Mouse (Mus musculus) embryonic facial prominence, embryonic 14.5 days (tissue): Measurements from ENCODE around the gene Gas2l2. TPM values are rescaled to one million over a fixed set of nuclear protein-coding genes. Genes with fewer than 3 reads are reported as not detected.

ENCODE experiments used
- ATAC-seq: fragments of 200-750 bp; cut with Nextera tagmentation; 2 replicates; pipeline ENCODE4 v1.8.0; 2017; ENCODE audit warnings: low read depth, moderate number of reproducible peaks, moderate TSS enrichment
- DNase-seq: peaks from one replicate; pipeline ENCODE4 v3.0.0-alpha.2; 2015; ENCODE audit warnings: low spot score
- H3K27ac ChIP-seq: fragments of 300-500 bp; sonication (generic); replicated peaks from 2 replicates; pipeline ENCODE4 v1.5.1; 2014; ENCODE audit warnings: low read depth, mild to moderate bottlenecking, low read length, moderate library complexity
- H3K27me3 ChIP-seq: fragments of 300-500 bp; sonication (generic); replicated peaks from 2 replicates; pipeline ENCODE4 v1.6.1; 2014; ENCODE audit warnings: low read length; ENCODE audit not compliant: control insufficient read depth, insufficient read depth
- H3K36me3 ChIP-seq: fragments of 300-500 bp; sonication (generic); 2 replicates; pipeline ENCODE4 v1.6.1; 2014; ENCODE audit warnings: low read length, mixed read lengths; ENCODE audit not compliant: control insufficient read depth, insufficient read depth
- H3K4me1 ChIP-seq: fragments of 300-500 bp; sonication (generic); 2 replicates; pipeline ENCODE4 v1.6.1; 2014; ENCODE audit warnings: antibody characterized with exemption, low read length; ENCODE audit not compliant: control insufficient read depth, insufficient read depth
- H3K4me2 ChIP-seq: fragments of 300-500 bp; sonication (generic); 2 replicates; pipeline ENCODE4 v1.6.1; 2014; ENCODE audit warnings: low read depth, mild to moderate bottlenecking, low read length, moderate library complexity, mixed read lengths
- H3K4me3 ChIP-seq: fragments of 300-500 bp; sonication (generic); 2 replicates; pipeline ENCODE4 v1.5.1; 2014; ENCODE audit warnings: low read depth, mild to moderate bottlenecking, low read length
- H3K9ac ChIP-seq: fragments of 300-500 bp; sonication (generic); 2 replicates; pipeline ENCODE4 v1.6.1; 2014; ENCODE audit warnings: low read depth, mild to moderate bottlenecking, low read length, moderate library complexity, mixed read lengths
- H3K9me3 ChIP-seq: fragments of 300-500 bp; sonication (generic); 2 replicates; pipeline ENCODE4 v1.6.1; 2016; ENCODE audit warnings: low read length; ENCODE audit not compliant: control insufficient read depth
- WGBS: fragments of 180-500 bp; shearing (Covaris S2); extraction: QIAGEN DNeasy Blood & Tissue Kit; methylation state at CpG from one replicate; pipeline ENCODE4 v1.1.7; 2014; 5-methylcytosine and 5-hydroxymethylcytosine counted together
- polyA plus RNA-seq: library from polyadenylated mRNA; unstranded; fragments of >200 nt; fragmentation: Nextera tagmentation; extraction: Ambion mirVana; gene quantifications from 2 replicates; pipeline ENCODE4 v1.2.1, GENCODE M21; 2014

Gene Gas2l2
- polyA plus RNA-seq, 1 experiment from 2014 or later: 0.38 TPM

DNA sequence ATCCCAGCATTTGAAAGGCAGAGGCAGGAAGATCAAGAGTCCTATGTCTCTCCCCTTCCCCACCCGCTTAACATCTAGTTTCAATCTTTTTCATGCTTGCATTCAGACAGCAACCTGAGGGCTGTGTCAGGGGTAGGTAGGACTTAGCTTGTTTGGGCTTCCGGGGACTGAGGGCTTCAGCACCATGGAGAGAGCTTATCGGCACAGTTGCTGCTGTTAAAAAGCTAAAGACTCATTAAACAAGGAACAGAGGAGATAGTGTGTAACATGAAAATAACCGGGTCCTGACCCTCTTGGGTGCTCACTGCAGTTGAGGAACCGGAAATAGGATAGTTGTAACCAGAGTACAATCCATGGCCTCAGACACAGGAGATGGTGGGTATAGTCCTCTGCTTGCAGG is 12.2 kb downstream of the Gas2l2 start:
- H3K27me3 ChIP-seq: peaks cover 40% of the 10 kb centered on the region

GRCm38 (mm10) chr11:83410510-83410909 is 18.7 kb downstream of the Gas2l2 start:
- peaks cover 3% of the 10 kb centered on the region; the same call in 1 of the 2 replicates for H3K4me1 ChIP-seq
- H3K4me2 ChIP-seq: peak overlapping the region; percentile 90; the same call in 1 of the 2 replicates
- H3K9ac ChIP-seq: peak overlapping the region; percentile 74; the same call in 1 of the 2 replicates
- H3K9me3 ChIP-seq: no peaks in the 10 kb centered on the region
- no peaks in the 10 kb centered on the region for H3K36me3 ChIP-seq
- 53% methylated on average over 6 of the region's 6 CpGs for WGBS
- peak overlapping the region; percentile 71; the same call in 1 of the 2 replicates for H3K4me3 ChIP-seq
- ATAC-seq: no peak
- H3K27ac ChIP-seq: no peak overlapping the region
- DNase-seq: no peak
- H3K27me3 ChIP-seq: no peaks in the 10 kb centered on the region; the same call in 1 of the 2 replicates

More for the DNA sequence above, 12.2 kb downstream of the Gas2l2 start:
- H3K36me3 ChIP-seq: no peaks in the 10 kb centered on the region
- H3K4me3 ChIP-seq: no peak overlapping the region
- DNase-seq (peak; percentile 84), ATAC-seq (no peak)
- H3K27ac ChIP-seq: no peak overlapping the region
- H3K4me2 ChIP-seq: no peak overlapping the region
- H3K9me3 ChIP-seq: no peaks in the 10 kb centered on the region
- 7% methylated on average over 5 of the region's 5 CpGs for WGBS
- H3K4me1 ChIP-seq: no peaks in the 10 kb centered on the region
- no peak overlapping the region for H3K9ac ChIP-seq

- DNase-seq (no peak), ATAC-seq (peak; percentile 20; the same call in 1 of the 2 replicates)
- Histone ChIP-seq H3K4me3 (peak overlapping the region; percentile 71), H3K4me2 (peak overlapping the region; percentile 90), H3K27me3 (no peaks in the 10 kb centered on the region; the same call in 1 of the 2 replicates), H3K9ac (peak overlapping the region; percentile 74), H3K4me1 (peaks cover 3% of the 10 kb centered on the region; the same call in 1 of the 2 replicates), H3K9me3 (no peaks in the 10 kb centered on the region), H3K36me3 (no peaks in the 10 kb centered on the region), H3K27ac (no peak overlapping the region)
- 0% methylated on average over 17 of the region's 40 CpGs for WGBS
Observed at GRCm38 (mm10) chr11:83409792-83410291, 19.4 kb downstream of the Gas2l2 start.

DNA sequence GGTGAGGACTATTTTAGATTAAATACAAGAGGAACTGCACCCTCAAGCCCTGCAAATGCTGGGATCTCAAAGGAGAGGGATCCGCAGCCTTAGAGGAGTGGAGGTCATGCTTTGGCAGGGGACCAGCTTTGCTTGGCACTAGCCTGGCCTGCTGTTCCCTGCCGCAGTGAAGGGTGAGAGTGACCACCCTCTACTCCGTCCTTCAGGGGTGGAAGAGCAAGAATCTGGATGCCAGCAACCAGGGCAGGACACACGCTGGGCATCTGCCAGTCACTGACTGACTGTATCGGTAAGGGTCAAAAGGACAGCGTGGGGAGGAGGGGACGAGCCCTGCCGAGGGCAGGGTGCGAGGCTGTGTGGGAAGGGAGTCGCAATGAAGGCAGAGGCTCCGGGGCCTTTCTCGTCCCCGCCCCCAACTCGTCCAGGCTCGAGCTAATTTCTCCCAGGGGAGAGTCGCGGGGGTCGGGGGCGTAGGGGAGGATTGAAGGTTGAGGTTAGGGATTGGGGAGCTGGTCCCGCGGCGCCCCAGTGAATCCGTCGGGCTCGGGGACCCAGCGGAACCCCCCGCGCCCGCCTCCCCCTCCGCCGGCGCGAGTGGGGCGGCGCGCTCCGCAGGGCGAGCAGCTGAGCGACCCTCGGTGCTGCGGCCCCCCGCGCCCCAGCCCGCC is 20.0 kb downstream of the Gas2l2 start, which contains the start of gene Rasl10b:
Gene Rasl10b, plus strand, starts transcription at position 51 of the 668 bp plus-strand sequence.
- ATAC-seq: peak; percentile 78

GRCm38 (mm10) chr11:83408242-83408641 is 21.0 kb downstream of the Gas2l2 start:
- DNase-seq: no peak
- WGBS: 19% methylated on average over 8 of the region's 8 CpGs
- H3K27me3 ChIP-seq: no peaks in the 10 kb centered on the region; the same call in 1 of the 2 replicates

More for the DNA sequence above, 20.0 kb downstream of the Gas2l2 start, which contains the start of gene Rasl10b:
- H3K4me2 ChIP-seq: peak within 1 kb of the TSS; percentile 90
- H3K9ac ChIP-seq: peak within 1 kb of the TSS; percentile 74
- 4% methylated on average over 12 of the region's 44 CpGs for WGBS
- H3K9me3 ChIP-seq: no peaks in the 10 kb centered on the region
- peak within 1 kb of the TSS; percentile 71 for H3K4me3 ChIP-seq
- no peak within 1 kb of the TSS for H3K27ac ChIP-seq
- peaks cover 1% of the 10 kb centered on the region; the same call in 1 of the 2 replicates for H3K36me3 ChIP-seq
- H3K27me3 ChIP-seq: no peaks in the 10 kb centered on the region; the same call in 1 of the 2 replicates
- peaks cover 3% of the 10 kb centered on the region; the same call in 1 of the 2 replicates for H3K4me1 ChIP-seq
- peak; percentile 35 for DNase-seq

GRCm38 (mm10) chr11:83406391-83406790 is 22.9 kb downstream of the Gas2l2 start:
- no peak for ATAC-seq
- no peak overlapping the region for H3K27ac ChIP-seq
- H3K9me3 ChIP-seq: no peaks in the 10 kb centered on the region
- H3K4me1 ChIP-seq: peaks cover 3% of the 10 kb centered on the region; the same call in 1 of the 2 replicates
- H3K4me2 ChIP-seq: no peak overlapping the region
- DNase-seq: no peak
- H3K36me3 ChIP-seq: peaks cover 18% of the 10 kb centered on the region
- H3K4me3 ChIP-seq: no peak overlapping the region
- 54% methylated on average over 3 of the region's 3 CpGs for WGBS
- H3K9ac ChIP-seq: no peak overlapping the region
- H3K27me3 ChIP-seq: no peaks in the 10 kb centered on the region; the same call in 1 of the 2 replicates

More at GRCm38 (mm10) chr11:83408242-83408641, 21.0 kb downstream of the Gas2l2 start:
- Histone ChIP-seq H3K4me1 (peaks cover 3% of the 10 kb centered on the region; the same call in 1 of the 2 replicates), H3K4me2 (no peak overlapping the region), H3K4me3 (no peak overlapping the region), H3K27ac (no peak overlapping the region), H3K36me3 (peaks cover 10% of the 10 kb centered on the region), H3K9me3 (no peaks in the 10 kb centered on the region), H3K9ac (no peak overlapping the region)
- ATAC-seq: no peak

DNA sequence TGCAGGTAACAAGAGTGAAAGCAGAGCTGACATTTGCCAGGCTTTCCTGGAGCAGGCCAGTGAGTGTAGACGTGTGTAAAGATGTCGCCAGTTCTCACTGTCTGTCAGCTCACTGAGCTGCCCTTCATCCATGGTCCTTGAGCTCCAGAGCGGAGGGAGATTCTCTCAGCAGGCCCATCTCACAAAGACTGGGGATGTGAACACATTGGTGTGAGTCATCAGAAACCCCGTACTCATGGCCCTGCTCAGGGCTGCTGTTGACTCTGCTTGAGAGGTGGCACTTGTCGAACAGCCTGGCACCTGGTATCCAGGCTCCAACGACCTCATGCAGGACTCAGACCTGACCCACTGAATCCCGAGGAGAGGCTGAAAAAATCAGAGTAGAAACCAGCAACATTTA is 25.5 kb downstream of the Gas2l2 start:
- Histone ChIP-seq H3K27ac (no peak overlapping the region), H3K4me2 (no peak overlapping the region), H3K9me3 (no peaks in the 10 kb centered on the region), H3K9ac (no peak overlapping the region), H3K4me1 (no peaks in the 10 kb centered on the region), H3K27me3 (no peaks in the 10 kb centered on the region; the same call in 1 of the 2 replicates), H3K36me3 (peaks cover 26% of the 10 kb centered on the region), H3K4me3 (no peak overlapping the region)
- ATAC-seq: no peak
- 87% methylated on average over 7 of the region's 7 CpGs for WGBS
- DNase-seq: no peak

DNA sequence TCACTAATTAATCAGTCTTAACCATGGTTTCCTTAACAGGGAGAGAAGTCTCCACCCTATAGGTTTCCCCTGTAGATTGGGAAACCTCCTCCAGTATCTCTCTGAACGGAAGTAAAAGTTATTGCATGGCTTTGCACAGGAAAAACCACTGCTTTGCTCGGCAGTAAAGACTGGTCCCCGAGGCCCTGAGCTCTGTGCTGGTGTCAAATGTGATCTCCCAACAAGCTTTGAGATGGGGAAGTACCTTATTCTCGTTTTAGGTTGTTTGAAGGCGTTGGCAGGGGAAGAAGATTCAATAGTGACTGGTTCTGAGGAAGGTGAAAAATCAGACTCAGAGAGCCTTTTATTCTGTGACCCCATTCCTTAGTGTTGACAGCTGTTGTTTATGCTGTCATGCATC is 30.5 kb downstream of the Gas2l2 start:
- DNase-seq: no peak
- Histone ChIP-seq H3K36me3 (peaks cover 42% of the 10 kb centered on the region), H3K4me3 (no peak overlapping the region), H3K27me3 (no peaks in the 10 kb centered on the region), H3K27ac (no peak overlapping the region), H3K4me2 (no peak overlapping the region), H3K4me1 (no peaks in the 10 kb centered on the region), H3K9me3 (no peaks in the 10 kb centered on the region), H3K9ac (no peak overlapping the region)
- 73% methylated on average over 5 of the region's 5 CpGs for WGBS
- ATAC-seq: no peak
